Mouse (Mus musculus) embryo, embryonic 10 days (tissue): ENCODE measurements at regions not wholly inside any gene's neighbourhood (a gene's known extent, or its start where the extent isn't known, plus 50 kb on each side); places are given as distances from the start of the nearest gene placed in this dataset.

Source experiments
- DNase-seq: peaks from one replicate; pipeline ENCODE4 v3.0.0-alpha.2; 2015; ENCODE audit warnings: low spot score

GRCm38 (mm10) chr3:17795271-17796260 lies 152.6 kb upstream of the Cypt12 start:
- peak; percentile 43 for DNase-seq

GRCm38 (mm10) chr3:17796766-17797165 lies 151.4 kb upstream of the Cypt12 start:
- DNase-seq, result peak; percentile 13

GRCm38 (mm10) chr3:17798399-17798798 lies 149.8 kb upstream of the Cypt12 start:
- peak; percentile 89 for DNase-seq

GRCm38 (mm10) chr3:17799120-17799519 lies 149.1 kb upstream of the Cypt12 start:
- no peak for DNase-seq

DNA sequence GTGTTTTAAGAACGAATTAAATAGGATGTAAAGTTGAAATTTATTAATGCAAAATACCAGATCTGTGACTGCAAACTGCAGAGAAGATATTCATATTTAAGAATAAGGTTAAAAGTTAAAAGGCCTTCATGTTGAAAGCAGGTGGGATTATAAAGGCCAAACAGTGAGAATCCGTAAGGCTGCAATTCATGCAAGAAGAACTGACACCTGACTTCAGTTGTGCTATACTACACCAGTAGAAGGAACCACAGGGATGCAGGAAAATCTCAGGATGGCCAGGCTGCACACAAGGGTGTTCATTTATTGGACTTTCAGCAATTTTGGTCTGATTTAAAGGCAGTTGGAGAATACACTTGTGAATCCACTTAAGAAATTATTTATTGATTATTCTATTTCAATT lies 147.4 kb upstream of the Cypt12 start:
- no peak for DNase-seq

- no peak for DNase-seq
Observed at GRCm38 (mm10) chr3:17801479-17801878, 146.7 kb upstream of the Cypt12 start.

DNA sequence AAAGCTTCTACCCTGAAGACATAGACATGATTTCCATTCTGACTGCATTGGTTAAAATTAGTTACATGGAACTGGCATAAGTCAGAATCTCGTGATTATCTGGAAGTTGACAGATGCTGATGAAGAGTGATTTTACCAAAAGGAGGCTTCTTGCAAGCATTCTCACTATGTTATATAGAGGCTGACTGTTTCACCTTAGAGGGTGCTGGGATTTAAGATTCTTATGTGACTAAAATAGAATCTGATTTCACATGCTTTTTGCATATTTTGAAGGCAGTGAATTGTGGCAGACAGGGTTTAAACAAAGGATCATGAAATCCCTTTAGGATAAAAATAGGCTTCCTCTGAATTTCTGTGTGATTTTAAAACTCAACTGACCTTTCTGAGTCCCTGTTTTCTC lies 143.0 kb upstream of the Cypt12 start:
- no peak for DNase-seq

- DNase-seq, result no peak
Observed at GRCm38 (mm10) chr3:17811290-17811689, 136.9 kb upstream of the Cypt12 start.

- no peak for DNase-seq
Observed at GRCm38 (mm10) chr3:17824201-17824600, 124.0 kb upstream of the Cypt12 start.

DNA sequence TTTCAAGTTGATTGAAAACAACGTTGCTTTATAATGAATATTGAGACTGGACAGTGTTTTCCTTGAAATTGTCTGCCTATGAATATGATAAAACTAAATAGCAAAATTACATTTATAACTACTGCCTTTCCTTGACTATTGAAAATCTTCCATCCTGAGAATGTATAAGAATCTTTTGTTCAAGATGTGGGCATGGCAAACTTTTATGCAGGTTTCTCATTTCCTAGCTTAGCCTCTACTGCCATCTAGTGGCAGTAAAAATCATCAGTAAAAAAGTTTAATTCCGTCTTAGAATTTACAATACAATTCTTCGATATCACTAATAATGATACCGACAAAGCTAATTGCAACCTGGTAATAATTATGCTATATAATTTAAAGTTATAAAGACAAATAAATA lies 123.5 kb upstream of the Cypt12 start:
- peak; percentile 51 for DNase-seq

GRCm38 (mm10) chr3:17825254-17825890 lies 122.8 kb upstream of the Cypt12 start:
- no peak for DNase-seq

DNA sequence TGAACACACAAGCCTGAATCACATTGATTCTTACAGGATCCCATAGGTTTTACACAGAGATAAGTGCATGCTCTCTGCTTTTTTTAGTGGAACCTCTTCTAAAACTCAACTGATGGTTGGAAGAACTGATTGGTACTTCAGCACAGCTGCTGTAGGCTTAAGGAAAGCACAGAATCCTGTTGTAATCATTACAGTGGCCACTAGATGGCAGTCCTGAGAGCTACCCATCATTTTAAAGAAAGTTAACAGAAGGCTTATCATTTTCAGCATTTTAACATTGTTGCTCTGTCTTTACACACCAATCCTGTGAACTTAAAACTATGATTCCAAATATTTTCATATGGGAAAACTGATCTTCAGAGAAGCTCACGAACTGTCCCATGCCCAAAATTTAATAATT lies 113.5 kb upstream of the Cypt12 start:
- DNase-seq, result peak; percentile 61

DNA sequence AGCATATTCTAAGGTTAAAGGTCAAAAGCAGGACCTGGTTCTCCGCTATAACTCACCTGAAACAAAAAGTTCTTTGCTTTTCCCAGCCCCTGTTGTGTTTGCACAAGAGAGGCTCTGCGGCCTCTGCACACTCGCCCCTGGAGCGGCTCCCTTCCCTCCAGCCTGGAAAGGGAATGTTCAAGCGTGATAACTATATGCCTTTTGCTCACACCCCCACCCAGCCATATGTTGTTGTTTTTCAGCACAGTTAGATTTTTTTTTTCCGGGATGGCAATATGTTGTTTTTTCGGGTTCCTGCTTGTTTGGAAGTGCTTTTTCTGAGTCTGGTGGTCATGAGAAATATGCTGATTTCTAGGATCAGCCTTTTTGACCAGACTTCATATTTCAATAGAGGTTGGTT lies 100.6 kb upstream of the Cypt12 start:
- no peak for DNase-seq

DNA sequence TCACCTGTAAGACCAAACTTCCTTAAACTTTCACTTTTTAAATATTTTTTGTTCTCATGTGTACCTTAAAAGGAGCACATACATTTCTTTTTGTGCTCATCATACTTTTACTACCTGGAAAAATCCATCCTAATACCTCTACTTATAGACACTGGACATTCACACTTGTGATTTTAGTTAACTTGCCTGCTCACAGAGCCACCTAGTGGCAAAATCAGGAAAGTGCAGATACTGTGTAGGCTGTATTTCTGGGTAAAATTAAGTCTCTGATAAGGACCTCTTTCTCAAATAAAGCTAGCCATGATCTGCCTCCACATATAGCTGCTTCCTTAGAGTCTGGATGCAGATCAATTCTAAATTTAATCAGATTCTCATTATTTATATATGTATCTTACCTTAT lies 100.0 kb upstream of the Cypt12 start:
- peak; percentile 41 for DNase-seq

- DNase-seq, result no peak
Observed at GRCm38 (mm10) chr3:17862367-17862766, 85.8 kb upstream of the Cypt12 start.

- DNase-seq, result no peak
Observed at GRCm38 (mm10) chr3:17865112-17865511, 83.1 kb upstream of the Cypt12 start.

DNA sequence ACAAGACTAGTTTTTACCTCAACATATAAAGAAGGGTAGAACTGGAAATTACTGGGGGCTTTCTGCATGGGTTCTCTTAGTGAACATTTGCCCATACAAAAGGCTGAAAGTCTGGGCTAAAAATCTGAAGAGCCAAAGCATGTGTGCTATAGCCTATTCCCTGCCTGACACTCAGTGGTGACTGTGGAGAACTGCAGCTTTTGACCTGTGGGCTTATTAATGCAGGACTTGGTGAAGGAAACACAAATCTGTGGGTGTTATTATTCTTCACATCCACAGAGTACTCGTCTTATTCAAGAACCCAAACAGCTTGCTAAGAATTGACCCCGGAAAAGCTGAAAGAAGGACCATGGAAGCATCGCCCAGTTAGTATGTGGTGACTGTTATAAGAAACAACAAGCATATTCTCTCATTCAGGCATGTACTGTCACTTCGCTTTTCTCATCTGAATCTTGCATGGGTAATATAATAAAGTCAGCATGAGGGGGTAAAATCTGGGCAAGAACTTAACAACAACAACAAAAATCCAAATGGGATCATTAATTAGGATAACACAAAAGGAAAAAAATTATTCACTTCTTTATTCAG lies 77.2 kb upstream of the Cypt12 start:
- peak; percentile 64 for DNase-seq

DNA sequence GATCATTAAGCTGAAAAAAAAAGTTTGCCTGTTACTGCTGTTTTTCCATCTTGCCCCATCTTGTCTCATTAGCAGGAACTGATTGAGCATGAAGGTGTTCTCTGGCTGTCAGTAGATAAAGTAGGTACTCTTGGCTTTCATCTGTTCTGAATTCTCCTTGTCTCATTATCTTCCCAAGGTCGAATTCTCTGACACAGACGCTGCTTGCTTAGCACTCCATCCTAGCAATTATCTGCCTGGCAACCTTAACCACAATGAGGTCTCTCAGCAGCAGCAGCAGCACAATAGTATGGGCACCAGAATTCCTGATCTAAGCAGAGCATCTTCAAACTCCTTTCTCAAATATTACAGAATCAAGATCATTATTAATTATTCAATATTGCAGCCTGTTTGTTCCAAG lies 52.3 kb upstream of the Cypt12 start:
- no peak for DNase-seq

DNA sequence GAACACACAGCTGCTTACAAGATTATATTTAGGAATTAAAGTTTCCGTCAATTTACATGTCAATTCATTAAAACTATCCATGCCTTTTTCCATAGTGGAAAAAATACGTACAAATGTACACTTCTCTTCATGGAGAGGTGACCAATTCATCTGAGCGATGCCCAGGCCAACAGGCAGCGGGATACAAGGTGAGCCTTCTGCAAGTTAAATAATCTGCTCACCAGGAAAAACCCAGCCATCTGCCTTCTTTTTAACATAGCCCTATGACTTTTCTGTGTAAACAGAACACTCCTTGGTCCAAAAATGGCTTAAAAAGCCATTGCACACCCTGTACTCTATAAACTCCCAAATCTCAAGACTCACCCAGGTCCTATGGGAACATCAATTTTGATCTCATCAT lies 51.5 kb upstream of the Cypt12 start:
- DNase-seq, result no peak
